Mouse (Mus musculus) heart, postnatal 0 days (tissue): ENCODE results near the gene Pus10. TPM values are rescaled to one million over a fixed set of nuclear protein-coding genes. Genes with fewer than 3 reads are reported as not detected.
A peak's percentile ranks its signal among the peaks of the same experiment; 100 is the strongest.

Experiments used
- ATAC-seq: fragments of 200-750 bp; cut with Nextera tagmentation; 2 replicates; pipeline ENCODE4 v1.8.0; 2017; ENCODE audit warnings: low read depth, moderate number of reproducible peaks, moderate library complexity; ENCODE audit not compliant: insufficient read depth
- DNase-seq: peaks from one replicate; pipeline ENCODE4 v3.0.0-alpha.2; 2016; ENCODE audit warnings: low spot score
- H3K27ac ChIP-seq: fragments of 300-500 bp; sonication (generic); 2 replicates; pipeline ENCODE4 v1.5.1; 2014; ENCODE audit warnings: low read depth, mild to moderate bottlenecking
- H3K27me3 ChIP-seq: fragments of 300-500 bp; sonication (generic); 2 replicates; pipeline ENCODE4 v1.6.1; 2014; ENCODE audit warnings: low read length, mixed read lengths; ENCODE audit not compliant: control insufficient read depth, insufficient read depth
- H3K36me3 ChIP-seq: fragments of 300-500 bp; sonication (generic); replicated peaks from 2 replicates; pipeline ENCODE4 v1.6.1; 2014; ENCODE audit warnings: low read length, mixed read lengths; ENCODE audit not compliant: control insufficient read depth, insufficient read depth
- H3K4me1 ChIP-seq: fragments of 300-500 bp; sonication (generic); 2 replicates; pipeline ENCODE4 v1.6.1; 2014; ENCODE audit warnings: antibody characterized with exemption; ENCODE audit not compliant: control insufficient read depth, insufficient read depth
- H3K4me2 ChIP-seq: fragments of 300-500 bp; sonication (generic); 2 replicates; pipeline ENCODE4 v1.6.1; 2014; ENCODE audit warnings: low read depth, mild to moderate bottlenecking, low read length, moderate library complexity
- H3K4me3 ChIP-seq: fragments of 300-500 bp; sonication (generic); 2 replicates; pipeline ENCODE4 v1.5.1; 2014; ENCODE audit warnings: low read depth, low read length
- H3K9ac ChIP-seq: fragments of 300-500 bp; sonication (generic); replicated peaks from 2 replicates; pipeline ENCODE4 v1.6.1; 2014; ENCODE audit warnings: low read depth, low read length, mixed read lengths
- H3K9me3 ChIP-seq: fragments of 300-500 bp; sonication (generic); replicated peaks from 2 replicates; pipeline ENCODE4 v1.6.1; 2016; ENCODE audit warnings: low read length; ENCODE audit not compliant: control insufficient read depth
- CTCF ChIP-seq: IDR thresholded peaks from 2 replicates; pipeline ENCODE4 v1.5.1; 2016; ENCODE audit warnings: antibody characterized with exemption, control low read depth, low read depth
- EP300 ChIP-seq: IDR thresholded peaks from 2 replicates; pipeline ENCODE4 v1.6.1; 2016; ENCODE audit warnings: antibody characterized with exemption, low read depth
- WGBS: fragments of 180-500 bp; shearing (Covaris S2); extraction: QIAGEN DNeasy Blood & Tissue Kit; methylation state at CpG from one replicate; pipeline ENCODE4 v1.1.7; 2014; 5-methylcytosine and 5-hydroxymethylcytosine counted together
- polyA plus RNA-seq: library from polyadenylated mRNA; unstranded; fragments of >200 nt; fragmentation: Nextera tagmentation; extraction: Ambion mirVana; gene quantifications from 2 replicates; pipeline ENCODE4 v1.2.1, GENCODE M21; 2015
- total RNA-seq: library from RNA; depleted of rRNA; stranded (reverse); fragments of >200 nt; gene quantifications from 2 replicates; pipeline ENCODE4 v1.2.3, GENCODE M21; 2014; ENCODE audit warnings: low replicate concordance; rRNA removed

The Pus10 gene
- total and polyA plus RNA-seq, 2 experiments from 2014 or later: 4.8 to 8.7 TPM

DNA sequence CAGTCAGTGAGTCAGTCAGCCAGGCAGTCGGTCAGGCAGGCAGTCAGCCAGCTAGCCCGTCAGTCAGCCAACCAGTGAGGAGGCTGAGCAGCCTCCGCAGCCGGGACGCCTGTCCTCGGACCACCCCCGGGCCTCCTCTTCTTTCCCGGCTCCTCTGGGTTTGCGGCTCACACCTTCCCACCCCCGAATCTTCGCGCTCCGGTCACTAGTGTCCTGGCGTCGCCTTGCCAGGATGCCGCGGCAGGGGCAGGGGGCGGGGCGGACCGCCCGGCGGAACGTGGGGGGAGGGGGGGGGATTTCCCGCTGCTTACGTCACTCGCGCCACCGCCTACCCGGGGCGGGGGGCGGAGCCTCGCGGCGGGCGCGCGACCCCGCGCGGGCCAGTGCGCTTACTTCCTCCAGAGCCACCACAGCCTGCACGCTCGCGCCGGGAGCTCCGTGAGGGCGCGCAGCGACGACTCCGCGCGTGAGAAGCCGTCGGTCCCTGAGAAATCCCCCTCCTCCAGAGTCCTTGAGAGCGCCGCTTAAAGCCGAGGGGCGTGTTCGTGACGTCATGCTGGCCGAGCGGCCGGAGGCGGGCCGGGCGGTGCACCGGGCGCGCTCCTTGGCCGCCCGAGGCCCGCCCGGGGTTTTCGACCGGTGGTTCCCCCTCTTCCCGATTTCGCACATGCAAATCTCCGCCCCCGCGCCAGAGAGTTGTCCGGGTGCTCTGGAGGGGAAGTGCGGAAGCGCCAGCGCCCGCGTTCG is 105.5 kb downstream of the Pus10 start, which contains the start of gene Rel:
TSS of gene Rel (minus strand) at position 211 of the 747 bp plus-strand sequence.
- Histone ChIP-seq H3K27ac (peak within 1 kb of the TSS; percentile 97), H3K36me3 (no peaks in the 10 kb centered on the region), H3K4me1 (peaks cover 4% of the 10 kb centered on the region; the same call in 1 of the 2 replicates), H3K9ac (peak within 1 kb of the TSS; percentile 70), H3K9me3 (no peaks in the 10 kb centered on the region), H3K4me3 (peak within 1 kb of the TSS; percentile 83), H3K27me3 (no peaks in the 10 kb centered on the region), H3K4me2 (peak within 1 kb of the TSS; percentile 73)
- TF ChIP-seq CTCF (no peak), EP300 (no peak)
- ATAC-seq (peak; percentile 87), DNase-seq (peak; percentile 83)
- WGBS: under 1% methylated on average over 66 of the region's 88 CpGs

GRCm38 (mm10) chr11:23771507-23772097 is 106.1 kb downstream of the Pus10 start:
- DNase-seq: peak; percentile 29
- Histone ChIP-seq H3K27ac (peak overlapping the region; percentile 97), H3K4me1 (peaks cover 4% of the 10 kb centered on the region; the same call in 1 of the 2 replicates), H3K36me3 (no peaks in the 10 kb centered on the region), H3K4me3 (peak overlapping the region; percentile 83), H3K4me2 (peak overlapping the region; percentile 73), H3K9me3 (no peaks in the 10 kb centered on the region), H3K9ac (peak overlapping the region; percentile 70), H3K27me3 (no peaks in the 10 kb centered on the region)
- ATAC-seq: no peak
- 7% methylated on average over 21 of the region's 21 CpGs for WGBS
- TF ChIP-seq CTCF (no peak), EP300 (no peak)

- ATAC-seq (no peak), DNase-seq (peak; percentile 22)
- H3K9ac ChIP-seq: no peak overlapping the region
- peak overlapping the region; percentile 18; the same call in 1 of the 2 replicates for H3K27ac ChIP-seq
- no peaks in the 10 kb centered on the region for H3K9me3 ChIP-seq
- 18% methylated on average over 1 of the region's 1 CpGs for WGBS
- no peaks in the 10 kb centered on the region for H3K27me3 ChIP-seq
- no peak overlapping the region for H3K4me2 ChIP-seq
- H3K4me1 ChIP-seq: peaks cover 4% of the 10 kb centered on the region; the same call in 1 of the 2 replicates
- no peaks in the 10 kb centered on the region for H3K36me3 ChIP-seq
- TF ChIP-seq EP300 (no peak), CTCF (no peak)
- H3K4me3 ChIP-seq: no peak overlapping the region
Observed at GRCm38 (mm10) chr11:23772471-23772870, 107.0 kb downstream of the Pus10 start.

- Histone ChIP-seq H3K27ac (no peak overlapping the region), H3K36me3 (no peaks in the 10 kb centered on the region), H3K4me2 (no peak overlapping the region), H3K9ac (no peak overlapping the region), H3K9me3 (no peaks in the 10 kb centered on the region), H3K4me1 (no peaks in the 10 kb centered on the region), H3K27me3 (no peaks in the 10 kb centered on the region), H3K4me3 (no peak overlapping the region)
- no peak for DNase-seq
- WGBS: 87% methylated on average over 8 of the region's 8 CpGs
- TF ChIP-seq CTCF (no peak), EP300 (no peak)
- no peak for ATAC-seq
Observed at GRCm38 (mm10) chr11:23778787-23779201, 113.3 kb downstream of the Pus10 start.

DNA sequence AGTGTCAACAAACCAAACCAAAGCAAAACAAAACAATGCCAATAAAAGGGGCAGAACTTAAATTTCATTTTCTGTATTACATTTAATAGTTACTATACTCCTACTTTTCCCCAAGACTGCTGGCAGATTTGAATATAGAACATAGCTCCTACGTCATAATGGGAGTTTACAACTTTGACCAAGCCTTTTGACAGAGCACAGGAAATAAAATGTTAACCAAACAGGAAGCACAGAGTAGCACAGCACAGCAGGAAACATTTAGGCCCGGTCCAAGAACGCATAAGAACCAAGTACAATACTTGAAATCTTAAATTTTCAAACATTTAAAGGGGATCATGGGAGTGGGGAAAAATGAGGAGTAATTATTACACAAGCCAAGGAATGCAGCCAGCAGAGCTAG is 116.6 kb downstream of the Pus10 start:
- WGBS: 57% methylated on average over 3 of the region's 3 CpGs

More for the DNA sequence above, 116.6 kb downstream of the Pus10 start:
- TF ChIP-seq CTCF (no peak), EP300 (no peak)
- H3K4me3 ChIP-seq: no peak overlapping the region
- no peaks in the 10 kb centered on the region for H3K9me3 ChIP-seq
- no peaks in the 10 kb centered on the region for H3K4me1 ChIP-seq
- DNase-seq: no peak
- ATAC-seq: no peak
- H3K27ac ChIP-seq: no peak overlapping the region
- no peaks in the 10 kb centered on the region for H3K27me3 ChIP-seq
- no peak overlapping the region for H3K4me2 ChIP-seq
- no peaks in the 10 kb centered on the region for H3K36me3 ChIP-seq
- no peak overlapping the region for H3K9ac ChIP-seq

Other genes with a start within 250 kb of the Pus10 start
- 4.9 and 15.8 TPM in 2 replicates for gene Ahsa2, start 167.6 kb upstream of the Pus10 start, total RNA-seq
- gene Ahsa2, start 167.6 kb upstream of the Pus10 start, polyA plus RNA-seq: 34.7 and 42.9 TPM in 2 replicates
- not detected in 2 replicates for gene 1700093K21Rik, start 144.5 kb upstream of the Pus10 start, total RNA-seq
- not detected in 2 replicates for gene 1700093K21Rik, start 144.5 kb upstream of the Pus10 start, polyA plus RNA-seq
- gene 0610010F05Rik, start 32.0 kb upstream of the Pus10 start, total RNA-seq: 6.0 and 6.6 TPM in 2 replicates
- 15.8 and 16.2 TPM in 2 replicates for gene 0610010F05Rik, start 32.0 kb upstream of the Pus10 start, polyA plus RNA-seq
- gene Pex13, start 285 bp downstream of the Pus10 start, total RNA-seq: 12.7 and 22.5 TPM in 2 replicates
- gene Pex13, start 285 bp downstream of the Pus10 start, polyA plus RNA-seq: 27.8 and 33.0 TPM in 2 replicates
- 4.1 TPM in 2 replicates for gene Rel, start 105.3 kb downstream of the Pus10 start, total RNA-seq
- 2.1 and 2.2 TPM in 2 replicates for gene Rel, start 105.3 kb downstream of the Pus10 start, polyA plus RNA-seq
- 6.1 and 8.7 TPM in 2 replicates for gene Papolg, start 229.6 kb downstream of the Pus10 start, total RNA-seq
- 5.3 and 6.4 TPM in 2 replicates for gene Papolg, start 229.6 kb downstream of the Pus10 start, polyA plus RNA-seq